Mouse (Mus musculus) common myeloid progenitor, adult 5-6 weeks (primary cell): ENCODE measurements at regions not wholly inside any gene's neighbourhood (a gene's known extent, or its start where the extent isn't known, plus 50 kb on each side); places are given as distances from the start of the nearest gene placed in this dataset.

ENCODE experiments used
- ATAC-seq: replicated peaks from 2 replicates; pipeline ENCODE4 v1.8.0; 2016; ENCODE audit warnings: low read depth, mild to moderate bottlenecking, moderate TSS enrichment, inconsistent platforms; ENCODE audit not compliant: poor library complexity, severe bottlenecking

GRCm38 (mm10) chr14:76761691-76762090 is 205.0 kb upstream of the Serp2 start:
- ATAC-seq = no peak

GRCm38 (mm10) chr14:76761274-76761673 is 204.6 kb upstream of the Serp2 start:
- ATAC-seq = no peak

GRCm38 (mm10) chr14:76760509-76761023 is 203.9 kb upstream of the Serp2 start:
- peak; percentile 43 for ATAC-seq

- peak; percentile 60 for ATAC-seq
These were observed 202.7 kb upstream of the Serp2 start for GRCm38 (mm10) chr14:76759377-76759776.

GRCm38 (mm10) chr14:76758589-76758988 is 201.9 kb upstream of the Serp2 start:
- no peak for ATAC-seq

GRCm38 (mm10) chr14:76755591-76756376 is 199.1 kb upstream of the Serp2 start:
- ATAC-seq = peak; percentile 26

GRCm38 (mm10) chr14:76753734-76754133 is 197.0 kb upstream of the Serp2 start:
- no peak for ATAC-seq

GRCm38 (mm10) chr14:76749178-76749577 is 192.5 kb upstream of the Serp2 start:
- no peak for ATAC-seq

GRCm38 (mm10) chr14:76748711-76749110 is 192.0 kb upstream of the Serp2 start:
- peak; percentile 82 for ATAC-seq

GRCm38 (mm10) chr14:76747814-76748213 is 191.1 kb upstream of the Serp2 start:
- ATAC-seq = 0 out of 2 replicates have a peak, but pooled peaks have one; percentile 37

- no peak for ATAC-seq
These were observed 189.6 kb upstream of the Serp2 start for GRCm38 (mm10) chr14:76746282-76746681.

- no peak for ATAC-seq
These were observed 188.2 kb upstream of the Serp2 start for GRCm38 (mm10) chr14:76744674-76745433.

GRCm38 (mm10) chr14:76742297-76742696 is 185.6 kb upstream of the Serp2 start:
- ATAC-seq = no peak

- peak; percentile 40; the same call in 1 of the 2 replicates for ATAC-seq
These were observed 183.3 kb upstream of the Serp2 start for GRCm38 (mm10) chr14:76739836-76740597.

GRCm38 (mm10) chr14:76735997-76736396 is 179.3 kb upstream of the Serp2 start:
- ATAC-seq = no peak

GRCm38 (mm10) chr14:76735107-76735506 is 178.4 kb upstream of the Serp2 start:
- no peak for ATAC-seq

- no peak for ATAC-seq
These were observed 176.7 kb upstream of the Serp2 start for GRCm38 (mm10) chr14:76733258-76733823.

GRCm38 (mm10) chr14:76731096-76731986 is 174.7 kb upstream of the Serp2 start:
- 0 out of 2 replicates have a peak, but pooled peaks have one; percentile 30 for ATAC-seq

GRCm38 (mm10) chr14:76725844-76726243 is 169.2 kb upstream of the Serp2 start:
- no peak for ATAC-seq
